Mouse (Mus musculus): ENCODE data around the gene Epha4. TPM values are rescaled to one million over a fixed set of nuclear protein-coding genes. Genes with fewer than 3 reads are reported as not detected.

Epha4 gene
- total and polyA plus RNA-seq, 3 experiments: 0.11 TPM; not detected in 2

- TF ChIP-seq GATA1 (IDR thresholded peaks at IDR 0.05; ENCODE audit: borderline replicate concordance, low read length) (no peak), TAL1 (conservative IDR thresholded peaks at IDR 0.05; ENCODE audit: low read depth, low read length) (no peak), GATA2 (IDR thresholded peaks at IDR 0.05; ENCODE audit: borderline replicate concordance, low read depth, low read length) (no peak), CTCF (IDR thresholded peaks at IDR 0.05; ENCODE audit: low read depth, low read length) (no peak), POLR2AphosphoS5 (IDR thresholded peaks at IDR 0.05; ENCODE audit: insufficient replicate concordance, low read depth, low read length) (no peak)
- ATAC-seq (ENCODE audit: extremely low read depth, insufficient number of reproducible peaks, low FRiP score, poor library complexity, severe bottlenecking) (no peak), DNase-seq (ENCODE audit: low spot score) (no peak)
- H3K4me1 ChIP-seq (ENCODE audit: insufficient read depth, low read depth, low read length): no peaks in the 10 kb centered on the region
- H3K9me3 ChIP-seq (replicated peaks): peaks cover 44% of the 10 kb centered on the region
- H3K27me3 ChIP-seq (ENCODE audit: insufficient read depth, low read length): no peaks in the 10 kb centered on the region
- no peaks in the 10 kb centered on the region for H3K36me3 ChIP-seq (replicated peaks)
- H3K4me3 ChIP-seq (ENCODE audit: low read depth, low read length): no peak overlapping the region
Observed at GRCm38 (mm10) chr1:77318597-77319127, 196.2 kb downstream of the Epha4 start.
